In genomic region chr5:116023251-116023661, GRCm38 (mm10) we compare ENCODE assay signal across 8 mouse cellular contexts. TPM values are rescaled to one million over a fixed set of nuclear protein-coding genes. Genes with fewer than 3 reads are reported as not detected.
A peak's percentile ranks its signal among the peaks of the same experiment; 100 is the strongest.
DNase-seq lines count a peak whose midpoint lies in the region; ATAC-seq and TF ChIP-seq lines count a peak whose summit lies in the region.

No protein-coding gene starts in this region.

- WGBS in heart, embryonic 16.5 days: 24% methylated on average over 8 of the region's 8 CpGs
- 39% methylated on average over 8 of the region's 8 CpGs for WGBS in midbrain, embryonic 10.5 days

- ATAC-seq in Patski: peak; percentile 31
- ATAC-seq in heart, embryonic 16.5 days (replicated peaks; ENCODE audit: extremely low read depth, insufficient read depth, low FRiP score): no peak

- H3K27me3 ChIP-seq in Patski: no peaks in the 10 kb centered on the region
- H3K27me3 ChIP-seq in heart, embryonic 16.5 days (ENCODE audit: control insufficient read depth, insufficient read depth, low read length): no peaks in the 10 kb centered on the region
- H3K27me3 ChIP-seq in midbrain, embryonic 10.5 days (ENCODE audit: low read depth, poor library complexity, severe bottlenecking): no peaks in the 10 kb centered on the region

- POLR2A ChIA-PET in Patski (lab: Charles Lee): interaction anchor here (1.2 to 1.9 kb wide), 4 partner anchors 10 to 45 kb away, joined by 4 to 13 read pairs (median 6); no protein-coding TSS in a partner anchor

- H3K4me1 ChIP-seq in heart, embryonic 16.5 days (ENCODE audit: control insufficient read depth, insufficient read depth, low read length): peaks cover 33% of the 10 kb centered on the region
- peaks cover 26% of the 10 kb centered on the region for H3K4me1 ChIP-seq in midbrain, embryonic 10.5 days

- in situ Hi-C loops in Patski (cut with MboI; ENCODE audit: low pct_unique_long_range_greater_than_20kb): loop anchor here (5.0 kb wide), 1 partner anchor 46 kb away; no protein-coding TSS in a partner anchor

- TF ChIP-seq CTCF in Patski (IDR thresholded peaks at IDR 0.05): no peak

- DNase-seq in layer of hippocampus, adult 11-12 months (ENCODE audit: low spot score): peak; percentile 51
- DNase-seq in layer of hippocampus, adult 9-10 months (ENCODE audit: low spot score): no peak
- DNase-seq in Patski (ENCODE audit: low read depth, low spot score): peak; percentile 70
- peak; percentile 13 to 53 for DNase-seq in layer of hippocampus, adult 18-20 months (ENCODE audit: low spot score in 2 of 2)
- DNase-seq in midbrain, embryonic 10.5 days (ENCODE audit: low spot score): no peak
- DNase-seq in B cell, adult 2 months: no peak
- DNase-seq in cerebellum, adult 11 months: no peak

- peak overlapping the region; percentile 86 for H3K27ac ChIP-seq in heart, embryonic 16.5 days (ENCODE audit: low read length)
- peak overlapping the region; percentile 91 for H3K27ac ChIP-seq in midbrain, embryonic 10.5 days (replicated peaks)

- CTCF ChIA-PET in Patski (lab: Charles Lee): interaction anchor here (0.8 to 2.9 kb wide), 7 partner anchors 14 to 1282 kb away, joined by 3 to 13 read pairs (median 3); no protein-coding TSS in a partner anchor

- peak overlapping the region; percentile 94 for H3K4me2 ChIP-seq in heart, embryonic 16.5 days (ENCODE audit: low read depth, low read length)

- peaks cover 22% of the 10 kb centered on the region for H3K36me3 ChIP-seq in heart, embryonic 16.5 days (ENCODE audit: control insufficient read depth, insufficient read depth)
- H3K36me3 ChIP-seq in midbrain, embryonic 10.5 days: peaks cover 46% of the 10 kb centered on the region

- H3K9ac ChIP-seq in heart, embryonic 16.5 days (ENCODE audit: low read length): peak overlapping the region; percentile 91

- no peaks in the 10 kb centered on the region for H3K9me3 ChIP-seq in heart, embryonic 16.5 days (replicated peaks; ENCODE audit: control insufficient read depth, low read length)
- no peaks in the 10 kb centered on the region for H3K9me3 ChIP-seq in midbrain, embryonic 10.5 days (replicated peaks)

- peak overlapping the region; percentile 94 for H3K4me3 ChIP-seq in heart, embryonic 16.5 days (ENCODE audit: low read length)
- H3K4me3 ChIP-seq in midbrain, embryonic 10.5 days: peak overlapping the region; percentile 96

RNA-seq across cellular contexts. Expression of gene Prkab1, which starts 1.1 kb away (rescaled TPM):
- polyA plus RNA-seq in Patski (2021): 105 TPM
- polyA plus RNA-seq in heart, embryonic 16.5 days (2015; fragmentation: Nextera tagmentation; extraction: Ambion mirVana): 37.8 and 43.9 TPM in 2 replicates
- 10 to 100 TPM; 18.1 to 20.3 TPM for total RNA-seq in layer of hippocampus, adult 18-20 months (2021)
- 66.7 and 72.6 TPM in 2 replicates for polyA plus RNA-seq in midbrain, embryonic 10.5 days (2016; fragmentation: Nextera tagmentation; extraction: Ambion mirVana)

RNA-seq across cellular contexts. Expression of gene Tmem233, which starts 59.8 kb away (rescaled TPM):
- not detected for polyA plus RNA-seq in Patski (2021)
- polyA plus RNA-seq in heart, embryonic 16.5 days (2015; fragmentation: Nextera tagmentation; extraction: Ambion mirVana): not detected in 2 replicates
- not detected for total RNA-seq in layer of hippocampus, adult 18-20 months (2021)
- not detected in 2 replicates for polyA plus RNA-seq in midbrain, embryonic 10.5 days (2016; fragmentation: Nextera tagmentation; extraction: Ambion mirVana)

Comparison
In these comparisons a context has a peak if more than half of its experiments do, and no peak if none do; other contexts are left out.
1. DNase-seq: peak in layer of hippocampus, adult 11-12 months (single experiment), Patski (single experiment) and layer of hippocampus, adult 18-20 months (2 of 2); none in layer of hippocampus, adult 9-10 months (single experiment), midbrain, embryonic 10.5 days (single experiment), B cell, adult 2 months (0 of 2) and cerebellum, adult 11 months (single experiment).